Mouse (Mus musculus) left cerebral cortex, adult 2 months (tissue): ENCODE data around the gene Dcaf4. TPM values are rescaled to one million over a fixed set of nuclear protein-coding genes. Genes with fewer than 3 reads are reported as not detected.

Experiments
- DNase-seq, 2 experiments: peaks; one replicate each; pipeline ENCODE4 v3.0.0; 2021 to 2022; ENCODE audit warnings: low spot score in 2 of 2, mixed read lengths in 1 of 2; ENCODE audit errors: extremely low spot score in 1 of 2
- H3K27ac ChIP-seq: fragments of 200-600 bp; 2 replicates; pipeline ENCODE4 v1.8.1; 2022
- H3K4me3 ChIP-seq: fragments of 200-600 bp; 2 replicates; pipeline ENCODE4 v1.8.1; 2022
- CTCF ChIP-seq: fragments of 200-600 bp; IDR thresholded peaks from 2 replicates; pipeline ENCODE4 v1.8.1; 2022; ENCODE audit warnings: antibody characterized with exemption, mild to moderate bottlenecking, moderate library complexity
- intact Hi-C: fragments of 180-260 bp; cut with DNase I; formaldehyde crosslinking; loops from one replicate; pipeline ENCODE4 v1.15.1; 2025
- total RNA-seq, 2 experiments: library from RNA; stranded (reverse); gene quantifications; 2 replicates each; pipeline ENCODE4 v1.2.3; 2021

Gene Dcaf4
- total RNA-seq, 2 experiments from 2014 or later: 31.6 to 32.3 TPM

DNA sequence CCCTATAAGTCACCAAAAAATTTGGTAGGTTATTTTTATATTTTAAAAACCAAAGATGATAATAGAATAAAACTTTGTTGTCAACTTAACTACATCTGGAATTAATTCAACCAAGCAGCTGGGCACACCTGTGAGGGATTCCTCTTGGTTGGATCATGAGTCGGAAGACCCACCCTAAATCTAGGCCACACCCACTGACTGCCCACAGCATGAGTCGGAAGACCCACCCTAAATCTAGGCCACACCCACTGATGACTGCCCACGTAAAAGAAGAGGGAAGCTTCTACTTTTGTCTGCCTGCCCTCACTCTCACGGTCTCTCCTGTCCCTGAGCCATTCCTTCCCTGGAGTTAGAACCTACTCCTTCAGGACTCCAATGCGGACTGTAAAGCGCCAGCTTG, 39.9 kb downstream of the Dcaf4 start:
- no peak overlapping the region for H3K4me3 ChIP-seq
- TF ChIP-seq CTCF: no peak
- no peak for DNase-seq
- intact Hi-C loops: no loop called here
- no peak overlapping the region for H3K27ac ChIP-seq

DNA sequence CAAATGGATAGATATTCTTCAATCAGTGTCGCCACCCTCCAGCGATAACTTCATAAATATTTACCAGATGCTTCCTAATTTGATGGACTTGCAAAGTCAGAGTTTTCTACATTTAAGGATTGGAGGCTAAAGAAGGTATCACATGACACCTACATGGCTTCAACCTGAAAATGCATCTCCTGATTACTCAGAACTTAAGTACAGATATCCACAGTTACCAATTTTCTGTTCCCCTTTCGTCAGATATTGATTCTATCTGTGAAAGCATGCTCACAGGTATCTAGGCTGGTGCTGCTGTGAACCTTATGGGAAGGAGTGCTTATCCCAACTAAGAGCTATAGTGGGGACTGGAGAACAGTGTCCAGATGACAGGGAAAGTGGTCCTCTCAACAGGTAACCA, 42.3 kb downstream of the Dcaf4 start:
- no peak overlapping the region for H3K4me3 ChIP-seq
- no peak for TF ChIP-seq CTCF
- intact Hi-C loops: no loop called here
- H3K27ac ChIP-seq: no peak overlapping the region
- no peak for DNase-seq

DNA sequence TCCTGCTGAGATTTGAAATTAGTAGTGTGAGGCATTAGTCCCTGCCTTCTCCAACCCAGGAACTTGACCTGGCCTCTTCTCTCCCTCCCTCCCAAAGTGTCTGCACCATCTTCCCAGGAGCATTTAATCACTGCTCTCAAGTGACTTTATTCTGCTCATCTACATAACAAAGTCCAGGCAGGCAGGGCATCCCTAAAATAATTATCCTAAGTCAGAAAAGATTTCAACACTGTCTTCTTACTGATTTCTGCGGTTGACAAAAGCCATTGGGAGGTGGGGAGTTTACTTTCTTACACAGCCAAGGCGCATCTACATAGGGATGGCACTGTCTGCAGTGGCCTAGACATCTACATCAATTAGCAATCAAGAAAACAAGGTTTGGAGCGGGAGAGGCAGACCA, 49.6 kb downstream of the Dcaf4 start:
- no peak for DNase-seq
- intact Hi-C loops: no loop called here
- H3K27ac ChIP-seq: no peak overlapping the region
- no peak for TF ChIP-seq CTCF
- no peak overlapping the region for H3K4me3 ChIP-seq

DNA sequence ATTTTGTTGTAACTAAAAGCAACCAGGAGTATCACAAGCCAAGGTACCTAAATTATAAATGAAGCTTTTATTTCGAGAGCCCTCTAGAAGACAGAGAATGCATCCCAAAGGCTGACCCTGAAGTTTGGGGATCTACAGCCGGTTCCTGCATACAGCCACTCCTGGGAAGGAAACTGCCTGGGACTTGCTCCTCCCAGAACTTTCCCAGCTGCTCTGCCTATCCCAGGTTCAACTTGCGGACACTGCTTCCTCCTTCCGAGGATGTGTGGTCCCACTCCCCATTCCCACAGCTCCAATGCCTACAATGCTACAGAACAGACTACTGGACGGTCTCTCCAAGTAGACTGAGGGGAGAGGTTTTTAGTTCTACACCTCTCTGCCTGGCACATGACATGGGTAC, 52.5 kb downstream of the Dcaf4 start:
- intact Hi-C loops: no loop called here

DNA sequence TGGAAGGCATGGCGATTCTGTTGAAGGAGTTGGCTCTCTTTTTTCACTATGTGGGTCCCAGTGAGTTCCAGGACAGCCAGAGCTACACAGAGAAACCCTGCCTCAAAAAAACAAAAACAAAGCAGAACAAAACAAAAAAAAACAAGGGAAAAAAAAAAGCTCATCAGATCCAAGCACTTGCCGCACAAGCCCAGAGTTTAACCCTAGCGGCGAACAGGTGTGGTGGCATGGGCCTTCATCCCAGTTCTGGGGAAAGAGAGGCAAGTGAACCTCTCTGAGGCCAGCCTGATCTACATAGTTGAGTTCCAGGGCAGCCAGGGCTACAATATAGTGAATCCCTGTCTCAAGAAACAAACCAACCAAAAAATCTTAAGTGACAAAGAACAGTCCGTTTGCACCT, 57.2 kb downstream of the Dcaf4 start:
- no peak for DNase-seq
- Histone ChIP-seq H3K27ac (no peak overlapping the region), H3K4me3 (no peak overlapping the region)
- no peak for TF ChIP-seq CTCF
- intact Hi-C loops: no loop called here

More for the DNA sequence above, 52.5 kb downstream of the Dcaf4 start:
- DNase-seq: no peak
- Histone ChIP-seq H3K27ac (no peak overlapping the region), H3K4me3 (no peak overlapping the region)
- no peak for TF ChIP-seq CTCF

DNA sequence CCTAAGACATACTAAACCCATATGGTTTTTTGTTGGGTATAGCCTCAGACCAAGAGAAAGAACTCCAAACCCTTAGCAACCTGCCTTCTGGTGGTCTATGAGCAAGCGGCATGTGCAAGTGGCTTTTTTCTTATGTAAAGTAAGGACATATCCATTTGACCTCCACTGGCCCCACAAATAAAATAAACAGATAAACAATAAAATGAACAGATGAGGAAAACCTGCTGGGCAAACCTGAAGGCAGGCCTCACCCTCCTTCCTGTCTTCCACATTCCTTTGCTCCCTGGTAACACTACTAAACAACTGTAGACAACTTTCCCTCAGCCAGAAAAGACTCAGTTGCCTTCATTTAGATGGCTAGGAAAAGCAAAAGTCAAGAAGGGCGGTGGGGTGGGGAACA, 58.1 kb downstream of the Dcaf4 start:
- intact Hi-C loops: no loop called here
- TF ChIP-seq CTCF: no peak
- Histone ChIP-seq H3K4me3 (no peak overlapping the region), H3K27ac (no peak overlapping the region)
- DNase-seq: no peak

DNA sequence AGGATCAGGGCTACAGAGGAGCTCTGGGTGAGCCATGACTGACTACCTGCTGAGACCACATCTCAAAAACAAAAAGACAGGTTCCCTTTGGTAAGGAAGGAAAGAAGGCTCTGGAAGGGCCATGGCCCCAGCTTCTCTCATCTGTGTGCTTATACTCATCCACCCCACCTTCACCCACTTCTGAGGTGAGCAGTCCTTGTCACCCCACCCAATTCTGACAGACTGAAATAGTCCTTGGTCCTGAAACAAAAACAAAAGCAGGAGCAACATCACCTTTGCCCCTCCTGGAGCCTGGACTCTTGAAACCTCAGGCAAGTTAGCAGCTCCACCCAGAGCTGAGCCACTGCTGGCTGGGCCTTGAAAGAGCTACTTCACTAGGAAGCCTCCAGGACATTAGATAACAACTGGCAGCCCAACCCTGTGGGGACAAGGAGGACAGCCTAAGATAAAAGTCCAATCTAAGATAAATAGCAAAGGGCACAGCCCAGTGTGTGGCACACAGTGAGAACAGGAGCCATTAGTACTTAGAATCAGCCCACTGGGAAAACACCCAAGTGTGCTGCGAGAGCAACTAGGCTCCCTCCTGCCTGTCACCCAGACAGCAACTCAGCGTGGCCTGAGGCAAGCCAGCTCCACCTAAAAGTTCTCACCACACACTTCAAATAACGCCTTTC, 58.8 kb downstream of the Dcaf4 start:
- H3K4me3 ChIP-seq: no peak overlapping the region
- peak overlapping the region; percentile 2; the same call in 1 of the 2 replicates for H3K27ac ChIP-seq
- no peak for TF ChIP-seq CTCF
- DNase-seq: no peak
- intact Hi-C loops: no loop called here

DNA sequence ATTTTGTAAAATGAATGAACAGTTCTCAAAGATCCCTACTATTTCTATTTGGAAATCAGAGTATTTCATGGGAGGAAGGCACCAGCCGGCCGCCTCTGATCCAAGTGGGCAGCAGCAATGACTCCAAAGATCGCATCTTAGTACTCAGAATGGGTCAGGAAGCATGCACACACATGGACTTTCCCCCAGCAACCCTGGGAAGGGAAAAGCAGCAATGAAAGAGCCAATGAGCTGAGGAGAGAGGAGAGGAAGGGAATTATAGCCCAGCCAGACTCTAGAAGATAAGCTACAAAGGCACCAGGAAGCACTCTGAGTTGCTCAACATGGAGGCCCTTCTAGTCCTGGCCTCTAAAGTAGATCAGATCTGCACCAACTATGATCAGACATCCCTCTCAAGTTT, 60.0 kb downstream of the Dcaf4 start:
- intact Hi-C loops: no loop called here
- DNase-seq: no peak
- Histone ChIP-seq H3K4me3 (no peak overlapping the region), H3K27ac (no peak overlapping the region; the same call in 1 of the 2 replicates)
- no peak for TF ChIP-seq CTCF

DNA sequence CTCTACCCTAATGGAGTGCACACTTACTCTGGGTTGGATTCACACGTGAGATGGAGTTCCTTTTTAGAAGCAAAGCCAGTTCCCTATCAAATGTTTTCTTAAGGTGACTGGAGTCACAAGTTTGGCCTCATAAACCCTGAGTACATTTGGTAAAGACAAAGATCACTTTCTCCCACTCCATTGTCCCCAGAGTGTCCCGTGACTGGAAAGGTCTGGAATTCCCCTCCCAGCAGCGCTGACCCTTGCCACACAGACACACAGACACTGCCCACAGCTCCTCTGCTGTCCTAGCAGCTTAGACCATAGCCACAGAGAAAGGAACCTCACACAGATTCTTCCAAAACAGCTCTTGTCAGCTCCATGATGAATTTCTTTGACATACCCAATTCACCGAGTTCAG, 61.8 kb downstream of the Dcaf4 start:
- TF ChIP-seq CTCF: no peak
- no peak for DNase-seq
- intact Hi-C loops: no loop called here
- Histone ChIP-seq H3K27ac (no peak overlapping the region), H3K4me3 (no peak overlapping the region)

DNA sequence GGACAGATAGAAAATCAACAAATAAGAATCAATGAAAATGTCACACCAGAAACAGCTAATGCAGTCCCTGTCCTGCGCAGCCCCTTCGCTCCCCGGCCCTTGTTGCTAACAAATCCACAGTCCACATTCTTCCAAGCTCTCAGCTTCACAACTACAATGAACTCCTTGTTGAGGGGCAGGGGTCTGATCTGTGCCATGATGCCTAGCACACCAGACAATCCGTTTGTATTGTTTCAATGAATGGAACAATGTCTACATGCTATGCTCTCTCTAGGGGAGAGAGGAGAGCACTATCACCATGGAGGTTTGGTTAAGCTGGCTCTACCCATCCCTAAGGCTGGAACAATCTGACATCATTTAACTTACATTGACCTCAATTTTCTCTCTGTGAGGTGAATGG, 62.5 kb downstream of the Dcaf4 start:
- no peak for TF ChIP-seq CTCF
- Histone ChIP-seq H3K27ac (no peak overlapping the region), H3K4me3 (no peak overlapping the region)
- intact Hi-C loops: no loop called here
- no peak for DNase-seq

DNA sequence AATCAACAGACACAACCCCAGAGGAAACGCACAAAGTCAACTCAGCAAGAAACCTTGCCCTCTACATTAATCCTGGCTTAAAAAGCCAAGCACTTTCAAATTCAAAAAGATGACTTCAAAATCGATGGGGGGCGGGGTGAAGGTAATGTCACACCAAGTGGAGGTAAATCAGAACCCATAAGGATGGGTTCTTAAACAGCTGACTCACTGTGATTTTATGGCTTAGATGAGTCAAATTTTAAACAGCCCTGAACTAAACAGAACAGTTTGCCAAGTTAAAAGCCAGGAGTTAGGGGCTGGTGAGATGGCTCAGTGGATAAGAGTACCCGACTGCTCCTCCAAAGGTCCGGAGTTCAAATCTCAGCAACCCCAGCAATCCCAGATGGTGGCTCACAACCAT, 66.4 kb downstream of the Dcaf4 start:
- no peak for TF ChIP-seq CTCF
- DNase-seq: no peak
- intact Hi-C loops: no loop called here
- H3K4me3 ChIP-seq: no peak overlapping the region
- H3K27ac ChIP-seq: no peak overlapping the region

Other genes starting within 250 kb of the Dcaf4 start
- 1 to 10 TPM; 6.0 to 7.0 TPM for gene Dpf3, start 32.8 kb upstream of the Dcaf4 start, total RNA-seq
- gene Zfyve1, start 76.8 kb downstream of the Dcaf4 start, total RNA-seq: 10 to 100 TPM; 43.9 to 48.9 TPM
- 100 to 1,000 TPM; 109 to 127 TPM for gene Rbm25, start 110.8 kb downstream of the Dcaf4 start, total RNA-seq
- gene Psen1, start 167.7 kb downstream of the Dcaf4 start, total RNA-seq: 10 to 100 TPM; 60.7 to 61.7 TPM
- gene Papln, start 243.2 kb downstream of the Dcaf4 start, total RNA-seq: 1 to 10 TPM; 8.4 to 10.0 TPM